Mouse (Mus musculus) small intestine, adult 2 months (tissue): ENCODE data around the gene Ankrd33.

ENCODE experiments used
- CTCF ChIP-seq: fragments of 200-500 bp; IDR thresholded peaks from 2 replicates; pipeline ENCODE4 v1.5.1; 2012; ENCODE audit warnings: low read depth, mild to moderate bottlenecking, control low read depth, inconsistent platforms, low read length, moderate library complexity, mixed read lengths; ENCODE audit not compliant: insufficient replicate concordance, insufficient read length; ENCODE audit errors: extremely low read depth
- POLR2A ChIP-seq: fragments of 200-500 bp; IDR thresholded peaks from 2 replicates; pipeline ENCODE4 v1.6.1; 2012; ENCODE audit warnings: low read depth, mild to moderate bottlenecking, control low read depth, inconsistent platforms, low read length, moderate library complexity

DNA sequence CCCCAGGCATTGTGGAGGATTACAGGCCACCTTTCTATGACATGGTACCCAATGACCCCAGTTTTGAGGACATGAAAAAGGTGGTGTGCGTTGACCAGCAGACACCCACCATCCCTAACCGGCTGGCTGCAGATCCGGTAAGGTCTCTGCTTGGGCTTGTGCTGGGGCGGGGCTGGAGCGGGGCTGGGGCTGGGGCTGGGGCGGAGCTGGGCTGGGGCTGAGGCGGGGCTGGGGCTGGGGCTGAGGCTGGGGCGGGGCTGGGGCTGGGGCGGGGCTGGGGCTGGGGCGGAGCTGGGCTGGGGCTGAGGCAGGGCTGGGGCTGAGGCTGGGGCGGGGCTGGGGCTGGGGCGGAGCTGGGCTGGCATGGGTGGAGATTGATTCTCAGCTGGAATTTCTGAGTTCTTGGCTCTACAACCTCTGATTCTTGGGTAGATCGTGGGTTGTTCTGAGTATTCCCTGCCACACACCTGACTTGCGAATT is 25.5 kb downstream of the Ankrd33 start:
- TF ChIP-seq CTCF (no peak), POLR2A (no peak)
